Mouse (Mus musculus) bone marrow macrophage, adult 2 months (primary cell): ENCODE results near the gene Rab34. TPM values are rescaled to one million over a fixed set of nuclear protein-coding genes. Genes with fewer than 3 reads are reported as not detected.
A peak's percentile ranks its signal among the peaks of the same experiment; 100 is the strongest.

Source experiments
- H3K27ac ChIP-seq: 2 replicates; pipeline ENCODE4 v1.5.1; 2012; ENCODE audit warnings: low read depth, low read length; ENCODE audit not compliant: insufficient read depth
- H3K4me1 ChIP-seq: 2 replicates; pipeline ENCODE4 v1.6.1; 2012; ENCODE audit warnings: low read length; ENCODE audit not compliant: control insufficient read depth, insufficient read depth
- H3K4me3 ChIP-seq: 2 replicates; pipeline ENCODE4 v1.5.1; 2012; ENCODE audit warnings: mild to moderate bottlenecking, low read length, moderate library complexity; ENCODE audit not compliant: insufficient read depth
- CTCF ChIP-seq: IDR thresholded peaks from 2 replicates; pipeline ENCODE4 v1.5.1; 2012; ENCODE audit warnings: low read depth, mild to moderate bottlenecking, low read length, moderate library complexity
- POLR2A ChIP-seq: IDR thresholded peaks from 2 replicates; pipeline ENCODE4 v1.6.1; 2012; ENCODE audit warnings: mild to moderate bottlenecking, low read depth, low read length, borderline replicate concordance
- polyA plus RNA-seq: library from polyadenylated mRNA; stranded (reverse); fragments of >200 nt; gene quantifications from 2 replicates; pipeline ENCODE4 v1.2.4, GENCODE M21; 2012; ENCODE audit not compliant: missing spikeins, insufficient read depth, insufficient read length

Rab34 gene
- polyA plus RNA-seq, 1 experiment: 30.5 TPM

- H3K27ac ChIP-seq: no peak overlapping the region
- H3K4me1 ChIP-seq: no peaks in the 10 kb centered on the region
- TF ChIP-seq CTCF (no peak), POLR2A (no peak)
- H3K4me3 ChIP-seq: no peak overlapping the region
These were observed 32.0 kb upstream of the Rab34 start for GRCm38 (mm10) chr11:78156156-78156699.

GRCm38 (mm10) chr11:78159096-78159495 lies 29.1 kb upstream of the Rab34 start:
- H3K27ac ChIP-seq: no peak overlapping the region
- H3K4me1 ChIP-seq: peaks cover 3% of the 10 kb centered on the region; the same call in 1 of the 2 replicates
- H3K4me3 ChIP-seq: no peak overlapping the region
- TF ChIP-seq POLR2A: no peak
- peak; percentile 66 for TF ChIP-seq CTCF

GRCm38 (mm10) chr11:78159557-78159956 lies 28.7 kb upstream of the Rab34 start:
- Histone ChIP-seq H3K4me1 (peaks cover 5% of the 10 kb centered on the region; the same call in 1 of the 2 replicates), H3K27ac (no peak overlapping the region)
- TF ChIP-seq CTCF (no peak), POLR2A (no peak)

GRCm38 (mm10) chr11:78160171-78160570 lies 28.1 kb upstream of the Rab34 start:
- no peak overlapping the region for H3K4me3 ChIP-seq
- TF ChIP-seq POLR2A (no peak), CTCF (no peak)
- H3K27ac ChIP-seq: no peak overlapping the region
- H3K4me1 ChIP-seq: peaks cover 5% of the 10 kb centered on the region; the same call in 1 of the 2 replicates

More at GRCm38 (mm10) chr11:78159557-78159956, 28.7 kb upstream of the Rab34 start:
- no peak overlapping the region for H3K4me3 ChIP-seq

GRCm38 (mm10) chr11:78160675-78161074 lies 27.6 kb upstream of the Rab34 start:
- Histone ChIP-seq H3K4me1 (peaks cover 5% of the 10 kb centered on the region), H3K4me3 (no peak overlapping the region)
- TF ChIP-seq POLR2A (no peak), CTCF (no peak)

GRCm38 (mm10) chr11:78161169-78161568 lies 27.1 kb upstream of the Rab34 start:
- H3K4me1 ChIP-seq: peaks cover 8% of the 10 kb centered on the region
- H3K4me3 ChIP-seq: no peak overlapping the region

More at GRCm38 (mm10) chr11:78160675-78161074, 27.6 kb upstream of the Rab34 start:
- no peak overlapping the region for H3K27ac ChIP-seq

GRCm38 (mm10) chr11:78161968-78162367 lies 26.3 kb upstream of the Rab34 start:
- peaks cover 12% of the 10 kb centered on the region for H3K4me1 ChIP-seq

More at GRCm38 (mm10) chr11:78161169-78161568, 27.1 kb upstream of the Rab34 start:
- no peak for TF ChIP-seq POLR2A
- no peak for TF ChIP-seq CTCF
- no peak overlapping the region for H3K27ac ChIP-seq

GRCm38 (mm10) chr11:78162504-78162903 lies 25.7 kb upstream of the Rab34 start:
- H3K27ac ChIP-seq: no peak overlapping the region
- TF ChIP-seq CTCF (no peak), POLR2A (no peak)
- H3K4me3 ChIP-seq: no peak overlapping the region
- peaks cover 12% of the 10 kb centered on the region for H3K4me1 ChIP-seq

More at GRCm38 (mm10) chr11:78161968-78162367, 26.3 kb upstream of the Rab34 start:
- Histone ChIP-seq H3K4me3 (no peak overlapping the region), H3K27ac (no peak overlapping the region)
- no peak for TF ChIP-seq POLR2A
- no peak for TF ChIP-seq CTCF

- no peak overlapping the region for H3K27ac ChIP-seq
- H3K4me1 ChIP-seq: peaks cover 12% of the 10 kb centered on the region
These were observed 25.2 kb upstream of the Rab34 start for GRCm38 (mm10) chr11:78163045-78163444.

GRCm38 (mm10) chr11:78163681-78164603 lies 24.3 kb upstream of the Rab34 start:
- no peak overlapping the region for H3K27ac ChIP-seq
- no peak for TF ChIP-seq POLR2A
- peak overlapping the region; percentile 66 for H3K4me3 ChIP-seq
- H3K4me1 ChIP-seq: peaks cover 12% of the 10 kb centered on the region

More at GRCm38 (mm10) chr11:78163045-78163444, 25.2 kb upstream of the Rab34 start:
- no peak for TF ChIP-seq POLR2A
- TF ChIP-seq CTCF: no peak
- no peak overlapping the region for H3K4me3 ChIP-seq
